Mouse (Mus musculus) lung, postnatal 4 days (tissue): ENCODE results near the gene Btnl6.
"Not testable (repeated sequence)": the region's sequence is repeated elsewhere in the genome, so short reads cannot be mapped to it uniquely, and the experiment has no call there.

Experiments used
- DNase-seq, 2 experiments: peaks; one replicate each; pipeline ENCODE4 v3.0.0; 2021

The Btnl6 gene

GRCm38 (mm10) chr17:34517252-34517651, at the start of gene Btnl6:
TSS of gene Btnl6 (minus strand) at chr17:34517352.
- DNase-seq: no peak

GRCm38 (mm10) chr17:34564796-34565195, 47.6 kb upstream of the Btnl6 start:
- peak; percentile 67 to 83 for DNase-seq

- peak; percentile 70 to 85 for DNase-seq
Observed at GRCm38 (mm10) chr17:34564003-34564421, 46.9 kb upstream of the Btnl6 start, which contains the start of gene Notch4. TSS of gene Notch4 (plus strand) at chr17:34564268.

- no peak for DNase-seq
Observed at GRCm38 (mm10) chr17:34563354-34563753, 46.2 kb upstream of the Btnl6 start.

GRCm38 (mm10) chr17:34562595-34562994, 45.4 kb upstream of the Btnl6 start:
- DNase-seq: no peak

GRCm38 (mm10) chr17:34561200-34561599, 44.0 kb upstream of the Btnl6 start:
- DNase-seq: no peak

GRCm38 (mm10) chr17:34560438-34560837, 43.3 kb upstream of the Btnl6 start:
- no peak for DNase-seq

- DNase-seq: no peak
Observed at GRCm38 (mm10) chr17:34559895-34560294, 42.7 kb upstream of the Btnl6 start.

GRCm38 (mm10) chr17:34559116-34559515, 42.0 kb upstream of the Btnl6 start:
- peak; percentile 29 to 51 for DNase-seq

GRCm38 (mm10) chr17:34557411-34557810, 40.3 kb upstream of the Btnl6 start:
- DNase-seq: no peak

- no peak for DNase-seq
Observed at GRCm38 (mm10) chr17:34556406-34556805, 39.3 kb upstream of the Btnl6 start.

- DNase-seq: peak; percentile 76 to 87
Observed at GRCm38 (mm10) chr17:34555483-34555882, 38.3 kb upstream of the Btnl6 start.

- no peak for DNase-seq
Observed at GRCm38 (mm10) chr17:34549843-34550242, 32.7 kb upstream of the Btnl6 start.

- DNase-seq: no peak
Observed at GRCm38 (mm10) chr17:34549156-34549555, 32.0 kb upstream of the Btnl6 start.

- no peak for DNase-seq
Observed at GRCm38 (mm10) chr17:34547601-34548000, 30.4 kb upstream of the Btnl6 start.

- no peak for DNase-seq
Observed at GRCm38 (mm10) chr17:34546797-34547196, 29.6 kb upstream of the Btnl6 start.

- not testable (repeated sequence) for DNase-seq
Observed at GRCm38 (mm10) chr17:34543567-34543966, 26.4 kb upstream of the Btnl6 start.

GRCm38 (mm10) chr17:34532671-34533070, 15.5 kb upstream of the Btnl6 start:
- no peak for DNase-seq

GRCm38 (mm10) chr17:34519001-34519400, 1.8 kb upstream of the Btnl6 start:
- no peak for DNase-seq

- not testable (repeated sequence) for DNase-seq
Observed at GRCm38 (mm10) chr17:34518571-34518970, 1.4 kb upstream of the Btnl6 start.

- no peak for DNase-seq
Observed at GRCm38 (mm10) chr17:34517795-34518194, 643 bp upstream of the Btnl6 start.

- no peak for DNase-seq
Observed at GRCm38 (mm10) chr17:34516514-34516913, 638 bp downstream of the Btnl6 start.

GRCm38 (mm10) chr17:34511723-34512122, 5.4 kb downstream of the Btnl6 start:
- peak in 1 of 2 experiments; percentile 12 for DNase-seq

- no peak for DNase-seq
Observed at GRCm38 (mm10) chr17:34507591-34507990, 9.6 kb downstream of the Btnl6 start.

- not testable (repeated sequence) for DNase-seq
Observed at GRCm38 (mm10) chr17:34497726-34498125, 19.4 kb downstream of the Btnl6 start.

- DNase-seq: not testable (repeated sequence)
Observed at GRCm38 (mm10) chr17:34497319-34497718, 19.8 kb downstream of the Btnl6 start.
